Mouse (Mus musculus): ENCODE results near the gene Pnpla8.

GRCm38 (mm10) chr12:44304869-44305268 is 83.7 kb downstream of the Pnpla8 start:
- TF ChIP-seq FOSL1 (IDR thresholded peaks at IDR 0.05; ENCODE audit: insufficient read depth, low read length, poor library complexity, severe bottlenecking) = no peak
- no peak for TF ChIP-seq CTCF (IDR thresholded peaks at IDR 0.05; ENCODE audit: control insufficient read depth, insufficient read depth, insufficient read length)
- no peak for TF ChIP-seq USF1 (IDR thresholded peaks at IDR 0.05; ENCODE audit: low read depth)
- no peak for TF ChIP-seq MAX (IDR thresholded peaks at IDR 0.05)
- no peak for TF ChIP-seq MYOG (IDR thresholded peaks at IDR 0.05; ENCODE audit: control insufficient read depth, extremely low read depth, insufficient read length)
- TF ChIP-seq CEBPB (IDR thresholded peaks at IDR 0.05; ENCODE audit: low read depth) = no peak
- TF ChIP-seq MYOD1 (IDR thresholded peaks at IDR 0.05; ENCODE audit: control insufficient read depth, insufficient read length, low read depth) = no peak
